Mouse (Mus musculus) C2C12 (cell line): ENCODE results near the gene Pcdh9.

Source experiments
- CTCF ChIP-seq: IDR thresholded peaks from one replicate; pipeline ENCODE4 v1.5.1; 2011; ENCODE audit not compliant: control insufficient read depth, insufficient read depth, insufficient read length
- FOSL1 ChIP-seq: IDR thresholded peaks from one replicate; pipeline ENCODE4 v1.8.0; 2011; ENCODE audit warnings: mild to moderate bottlenecking, low read length; ENCODE audit not compliant: poor library complexity, insufficient read depth, severe bottlenecking
- MAX ChIP-seq: IDR thresholded peaks from one replicate; pipeline ENCODE4 v1.6.1; 2011; ENCODE audit warnings: mild to moderate bottlenecking, control low read depth
- MYOG ChIP-seq: IDR thresholded peaks from one replicate; pipeline ENCODE4 v1.6.1; 2011; ENCODE audit not compliant: control insufficient read depth, insufficient read length; ENCODE audit errors: extremely low read depth
- USF1 ChIP-seq: IDR thresholded peaks from one replicate; pipeline ENCODE4 v1.6.1; 2011; ENCODE audit warnings: low read depth, mild to moderate bottlenecking, control low read depth, moderate library complexity

GRCm38 (mm10) chr14:93275661-93276060 lies 614.8 kb downstream of the Pcdh9 start:
- TF ChIP-seq MAX (no peak), CTCF (no peak), FOSL1 (no peak), MYOG (no peak), USF1 (no peak)
